9 mouse cellular contexts compared by ENCODE assay signal in the genomic region with DNA sequence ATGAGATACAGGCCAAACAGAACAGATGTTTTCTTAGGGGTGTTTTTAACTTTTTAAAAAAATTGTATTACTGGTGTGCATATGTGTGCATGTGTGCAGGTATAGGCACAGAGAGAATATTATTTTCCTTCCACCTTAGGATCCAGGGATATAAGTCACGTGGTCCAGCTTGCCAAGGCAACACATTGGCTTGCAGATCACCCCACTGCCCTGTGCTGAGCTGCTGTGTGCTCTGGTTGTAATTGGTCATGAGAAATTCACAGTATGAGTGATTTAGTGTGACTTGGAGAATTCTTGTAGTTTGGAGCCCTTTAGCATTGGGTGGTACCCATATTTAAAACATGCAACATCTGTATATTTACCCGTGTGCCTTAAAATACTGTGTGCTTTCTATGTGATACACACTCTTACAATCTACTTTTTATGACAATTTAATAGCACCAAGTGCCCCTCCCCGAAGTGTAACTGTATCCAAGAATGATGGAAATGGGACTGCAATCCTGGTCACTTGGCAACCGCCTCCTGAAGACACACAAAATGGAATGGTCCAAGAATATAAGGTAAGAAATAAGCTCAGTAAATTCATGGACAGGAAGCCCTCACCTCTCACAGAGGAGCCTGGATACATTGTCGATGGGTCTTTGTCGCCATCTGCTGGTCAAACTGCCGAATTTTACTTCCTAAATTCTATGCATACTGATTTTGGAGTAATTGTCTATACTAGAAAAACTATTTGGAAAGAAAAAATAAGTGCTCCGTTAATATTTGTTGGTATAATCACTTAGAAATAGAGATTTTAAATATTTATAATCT.
DNase-seq lines count a peak whose midpoint lies in the region; ATAC-seq and TF ChIP-seq lines count a peak whose summit lies in the region.
"Had no signal": no experiment of that assay in that cellular context is flagged by ENCODE, and none has a peak within 500 bp of the region (broad histone marks: within the 10 kb centered on the region; RNA-seq: fewer than 3 reads in every experiment).

No protein-coding gene starts in this region.

- no peaks in the 10 kb centered on the region; the same call in 1 of the 2 replicates for H3K27me3 ChIP-seq in kidney, adult 2 months (replicated peaks; ENCODE audit: control insufficient read depth, insufficient read depth, low read length)
- H3K27me3 ChIP-seq in limb, embryonic 10.5 days (ENCODE audit: low read depth, poor library complexity, severe bottlenecking) = no peaks in the 10 kb centered on the region
- no peaks in the 10 kb centered on the region for H3K27me3 ChIP-seq in midbrain, embryonic 15.5 days (replicated peaks)
- no peaks in the 10 kb centered on the region for H3K27me3 ChIP-seq in testis, adult 2 months (ENCODE audit: control insufficient read depth, insufficient read depth, low read length)
- H3K27me3 ChIP-seq: megakaryocyte, embryonic 14.5 days had no signal

- DNase-seq in left cerebral cortex, adult 18-20 months (ENCODE audit: low spot score in 2 of 2) = peak; percentile 64 to 80
- no peak for DNase-seq in left cerebral cortex, adult 11 months (ENCODE audit: low spot score)
- peak; percentile 65 to 80 for DNase-seq in cerebellum, postnatal 36 days
- DNase-seq in gastrocnemius, adult 2 months = peak; percentile 66
- DNase-seq in kidney, adult 2 months = peak; percentile 61
- peak; percentile 86 for DNase-seq in limb, embryonic 10.5 days (ENCODE audit: low spot score)

- no peak overlapping the region for H3K9ac ChIP-seq in midbrain, embryonic 15.5 days

- no peak overlapping the region for H3K4me2 ChIP-seq in midbrain, embryonic 15.5 days

- H3K9me3 ChIP-seq in limb, embryonic 10.5 days (replicated peaks) = no peaks in the 10 kb centered on the region
- H3K9me3 ChIP-seq in midbrain, embryonic 15.5 days = no peaks in the 10 kb centered on the region
- H3K9me3 ChIP-seq: megakaryocyte, embryonic 14.5 days had no signal

- H3K4me1 ChIP-seq in kidney, adult 2 months (ENCODE audit: control insufficient read depth, insufficient read depth, low read length) = no peaks in the 10 kb centered on the region
- peaks cover 6% of the 10 kb centered on the region for H3K4me1 ChIP-seq in limb, embryonic 10.5 days
- H3K4me1 ChIP-seq in midbrain, embryonic 15.5 days = peaks cover 13% of the 10 kb centered on the region
- H3K4me1 ChIP-seq in testis, adult 2 months (ENCODE audit: control insufficient read depth, insufficient read depth, low read length) = no peaks in the 10 kb centered on the region
- H3K4me1 ChIP-seq: megakaryocyte, embryonic 14.5 days had no signal

- no peak overlapping the region for H3K27ac ChIP-seq in gastrocnemius, adult 2 months
- no peak overlapping the region for H3K27ac ChIP-seq in kidney, adult 2 months (ENCODE audit: insufficient read depth, low read depth, low read length)
- H3K27ac ChIP-seq in limb, embryonic 10.5 days = no peak overlapping the region
- H3K27ac ChIP-seq in midbrain, embryonic 15.5 days = no peak overlapping the region
- no peak overlapping the region for H3K27ac ChIP-seq in testis, adult 2 months (ENCODE audit: control insufficient read depth, insufficient read depth, low read depth, low read length)

- no peak overlapping the region for H3K4me3 ChIP-seq in gastrocnemius, adult 2 months
- H3K4me3 ChIP-seq in kidney, adult 2 months (ENCODE audit: insufficient read depth, low read depth, low read length) = no peak overlapping the region
- H3K4me3 ChIP-seq in limb, embryonic 10.5 days = no peak overlapping the region
- no peak overlapping the region for H3K4me3 ChIP-seq in midbrain, embryonic 15.5 days
- H3K4me3 ChIP-seq in testis, adult 2 months (ENCODE audit: control insufficient read depth, low read depth, low read length) = no peak overlapping the region
- H3K4me3 ChIP-seq: megakaryocyte, embryonic 14.5 days had no signal

- WGBS in kidney, adult 2 months = 25% methylated on average over 8 of the region's 8 CpGs
- WGBS in limb, embryonic 10.5 days = 34% methylated on average over 8 of the region's 8 CpGs
- WGBS in midbrain, embryonic 15.5 days = 30% methylated on average over 8 of the region's 8 CpGs

- peak; percentile 70 for ATAC-seq in midbrain, embryonic 15.5 days (replicated peaks)

- no peak for TF ChIP-seq POLR2A in kidney, adult 2 months (IDR thresholded peaks at IDR 0.05; ENCODE audit: low read depth, low read length)
- no peak for TF ChIP-seq POLR2A in testis, adult 2 months (IDR thresholded peaks at IDR 0.05; ENCODE audit: control insufficient read depth, low read depth, low read length)

- H3K36me3 ChIP-seq in kidney, adult 2 months (ENCODE audit: control insufficient read depth, insufficient read depth, low read length) = no peaks in the 10 kb centered on the region
- H3K36me3 ChIP-seq in limb, embryonic 10.5 days = peaks cover 20% of the 10 kb centered on the region; the same call in 1 of the 2 replicates
- H3K36me3 ChIP-seq in midbrain, embryonic 15.5 days (replicated peaks) = no peaks in the 10 kb centered on the region
- no peaks in the 10 kb centered on the region for H3K36me3 ChIP-seq in testis, adult 2 months (ENCODE audit: control insufficient read depth, insufficient read depth, low read length)

- intact Hi-C loops in gastrocnemius, adult 2 months (cut with DNase I) = loop anchor here (1.0 to 10.0 kb wide), 4 partner anchors 287 to 625 kb away; no protein-coding TSS in a partner anchor

- TF ChIP-seq CTCF in gastrocnemius, adult 2 months (IDR thresholded peaks at IDR 0.05) = peak; percentile 95
- peak; percentile 79 for TF ChIP-seq CTCF in kidney, adult 2 months (conservative IDR thresholded peaks at IDR 0.05; ENCODE audit: insufficient read depth, insufficient read length, low read depth, low read length)
- peak; percentile 29; the same call in 1 of the 2 replicates for TF ChIP-seq CTCF in testis, adult 2 months (IDR thresholded peaks at IDR 0.05; ENCODE audit: control insufficient read depth, insufficient read depth, insufficient replicate concordance, low read depth, low read length)

Comparison
In these comparisons a context has a peak if more than half of its experiments do, and no peak if none do; other contexts are left out.
1. CTCF ChIP-seq: peak in every context shown above with its lines; median percentile 95 in gastrocnemius, adult 2 months; 79 in kidney, adult 2 months; 29 in testis, adult 2 months.